Mouse (Mus musculus): ENCODE measurements around the gene Cyp2g1.
A peak's percentile ranks its signal among the peaks of the same experiment; 100 is the strongest.
"Not testable (repeated sequence)": the region's sequence is repeated elsewhere in the genome, so short reads cannot be mapped to it uniquely, and the experiment has no call there.

Cyp2g1 gene

DNA sequence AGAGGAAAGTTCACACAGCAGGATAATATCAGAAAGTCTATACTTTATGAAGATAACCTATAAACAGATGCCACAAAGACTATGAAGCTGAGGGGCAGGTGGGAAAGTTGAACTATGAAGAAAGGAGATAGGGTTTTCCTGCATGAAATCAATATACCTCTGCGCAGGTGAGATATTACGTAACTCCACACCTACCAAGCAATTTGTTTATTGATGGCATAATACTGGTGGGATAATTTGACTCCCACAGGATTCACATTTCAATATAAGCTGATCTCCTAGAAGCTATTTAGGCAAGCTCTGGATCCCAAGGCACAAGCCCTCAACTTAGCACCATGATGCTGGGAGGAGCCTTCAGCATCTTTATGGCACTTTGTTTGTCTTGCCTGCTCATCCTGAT lies at the start of gene Cyp2g1:
Gene Cyp2g1 (plus strand): TSS at position 301 of the 400 bp plus-strand sequence.
- no peak for DNase-seq (ENCODE audit: low spot score in 2 of 2)

DNA sequence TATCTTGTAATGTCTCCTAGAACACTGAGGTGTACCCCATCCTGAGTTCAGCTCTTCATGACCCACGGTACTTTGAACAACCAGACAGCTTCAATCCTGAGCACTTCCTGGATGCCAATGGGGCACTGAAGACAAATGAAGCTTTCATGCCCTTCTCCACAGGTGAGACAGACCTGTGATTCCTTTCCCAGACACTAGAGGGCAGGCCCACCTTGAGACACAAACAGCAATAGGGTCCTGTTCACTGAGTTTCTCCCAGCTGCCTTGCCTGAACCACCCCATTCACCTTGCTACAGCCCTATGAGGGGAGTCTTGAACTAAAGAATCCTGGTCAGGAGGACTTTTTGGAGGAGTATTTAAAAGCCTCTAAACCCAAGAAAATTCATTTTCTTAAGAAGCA lies 41.6 kb upstream of the Cyp2g1 start:
- DNase-seq (ENCODE audit: low spot score in 2 of 2) = no peak

DNA sequence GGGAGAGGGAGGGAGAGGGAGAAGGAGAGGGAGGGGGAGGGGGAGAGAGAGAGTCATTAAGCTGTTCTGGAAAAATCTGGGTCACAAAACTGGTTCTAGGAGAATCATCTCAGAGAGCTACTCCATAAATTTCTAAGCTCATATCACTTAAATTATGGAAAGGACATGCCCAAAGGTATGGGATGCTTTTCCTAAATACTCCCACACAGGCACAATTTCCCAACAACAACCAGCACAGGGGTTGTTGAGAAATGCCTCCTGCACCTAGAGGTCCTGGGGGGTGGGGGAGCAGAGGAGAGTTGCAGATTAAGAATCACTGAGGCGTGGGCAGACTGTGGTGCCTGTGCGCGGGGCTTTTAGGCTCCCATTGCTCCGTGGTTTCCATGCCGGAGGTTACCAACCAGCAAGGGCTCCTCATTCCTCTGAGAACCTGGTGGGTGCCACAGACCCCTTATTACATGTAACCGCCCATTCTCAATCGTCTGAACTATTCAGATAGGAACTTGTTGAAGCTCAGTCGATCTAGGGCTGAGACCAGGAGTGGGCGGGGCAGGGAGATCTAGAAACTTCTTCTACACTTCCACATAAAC lies 38.7 kb upstream of the Cyp2g1 start:
- no peak for DNase-seq (ENCODE audit: low spot score in 2 of 2)

DNA sequence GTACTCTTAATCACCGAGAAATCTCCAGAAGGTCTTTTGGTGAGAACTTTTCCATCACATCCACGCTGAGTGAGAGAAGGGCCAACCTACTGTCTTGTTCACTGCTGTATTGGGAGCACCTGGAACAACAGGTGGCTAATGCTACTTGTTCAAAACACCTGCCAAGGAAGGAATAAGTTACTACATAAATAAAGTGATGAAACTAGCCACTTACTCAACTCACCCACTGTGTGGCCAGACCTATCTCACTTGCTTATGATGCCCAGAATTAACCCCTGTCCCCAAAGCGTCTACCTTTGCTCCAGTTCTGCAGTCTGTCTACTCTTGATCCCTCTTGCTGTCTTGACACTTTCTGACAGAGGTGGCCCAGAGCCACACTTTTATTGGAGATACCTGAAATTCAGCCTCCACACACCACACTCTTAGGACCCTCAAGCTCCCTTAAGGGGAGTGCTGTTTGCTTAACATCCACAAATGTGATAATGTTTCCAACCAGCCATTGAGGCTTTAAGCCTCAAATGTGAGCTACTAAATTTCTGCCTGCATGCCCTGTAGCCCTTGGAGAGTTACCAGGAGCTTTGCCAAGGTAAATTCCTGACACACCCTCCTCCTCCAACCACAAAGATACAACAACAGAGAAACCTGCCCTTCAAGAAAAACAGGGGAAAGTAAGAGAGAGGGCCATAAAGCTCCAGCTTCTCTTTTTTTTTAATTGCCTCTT lies 35.7 kb upstream of the Cyp2g1 start:
- DNase-seq (ENCODE audit: low spot score in 2 of 2) = peak in 1 of 2 experiments; percentile 35

DNA sequence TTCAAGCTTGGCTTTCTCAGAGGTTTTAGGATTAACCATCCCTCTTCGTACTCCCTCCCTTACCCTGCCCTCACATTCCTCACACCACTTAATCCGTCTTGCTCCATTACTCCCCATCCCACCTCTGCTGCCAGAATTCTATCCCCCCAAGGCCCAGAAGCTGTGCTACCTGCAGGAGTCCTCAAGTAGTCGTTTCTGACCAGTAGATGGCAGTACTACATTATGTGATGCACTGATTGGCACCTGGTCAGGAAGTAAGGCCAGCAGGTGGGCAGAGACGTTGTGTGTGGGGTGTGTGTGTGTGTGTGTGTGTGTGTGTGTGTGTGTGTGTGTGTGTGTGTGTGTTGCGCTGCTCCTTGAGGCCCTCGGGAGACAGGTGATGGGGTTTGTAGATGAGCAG lies 32.8 kb upstream of the Cyp2g1 start:
- no peak for DNase-seq (ENCODE audit: low spot score in 2 of 2)

DNA sequence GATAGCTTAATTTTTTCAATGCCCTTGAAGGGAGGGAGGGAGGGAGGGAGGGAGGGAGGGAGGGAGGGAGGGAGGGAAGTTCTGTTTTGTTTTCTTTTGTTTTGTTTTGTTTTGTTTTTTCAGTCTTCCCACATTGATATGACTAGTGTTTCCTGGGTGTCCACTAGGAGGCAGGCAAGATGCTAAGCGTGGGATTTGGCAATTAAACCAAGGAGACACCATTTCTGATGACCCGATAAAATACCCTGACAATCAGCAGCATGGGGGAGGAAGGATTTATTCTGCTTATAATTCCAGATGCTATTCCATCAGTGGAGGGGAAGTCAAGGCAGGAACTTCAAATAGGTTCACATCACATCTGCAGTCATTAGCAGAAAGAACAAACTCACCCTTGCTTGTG lies 30.9 kb upstream of the Cyp2g1 start:
- no peak for DNase-seq (ENCODE audit: low spot score in 2 of 2)

DNA sequence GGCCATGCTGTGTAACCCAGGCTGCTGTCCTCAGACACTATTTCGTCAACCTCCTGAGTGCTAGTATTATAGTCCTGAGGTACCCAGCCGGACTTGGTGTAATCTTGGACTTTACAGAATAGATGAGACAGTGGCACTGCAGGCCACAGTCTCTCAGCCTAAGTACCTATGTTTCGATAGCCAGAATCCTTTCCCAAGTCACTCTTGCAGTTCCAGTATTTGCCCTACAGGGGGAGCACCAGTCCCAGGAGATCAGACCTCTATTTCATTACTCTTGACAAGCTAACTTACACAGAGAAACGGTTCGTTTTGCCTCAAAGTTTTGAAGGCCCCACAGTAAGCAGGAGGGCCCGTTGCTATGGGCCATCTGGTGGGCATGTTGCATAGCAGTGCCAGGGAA lies 30.2 kb upstream of the Cyp2g1 start:
- DNase-seq (ENCODE audit: low spot score in 2 of 2) = peak in 1 of 2 experiments; percentile 44

DNA sequence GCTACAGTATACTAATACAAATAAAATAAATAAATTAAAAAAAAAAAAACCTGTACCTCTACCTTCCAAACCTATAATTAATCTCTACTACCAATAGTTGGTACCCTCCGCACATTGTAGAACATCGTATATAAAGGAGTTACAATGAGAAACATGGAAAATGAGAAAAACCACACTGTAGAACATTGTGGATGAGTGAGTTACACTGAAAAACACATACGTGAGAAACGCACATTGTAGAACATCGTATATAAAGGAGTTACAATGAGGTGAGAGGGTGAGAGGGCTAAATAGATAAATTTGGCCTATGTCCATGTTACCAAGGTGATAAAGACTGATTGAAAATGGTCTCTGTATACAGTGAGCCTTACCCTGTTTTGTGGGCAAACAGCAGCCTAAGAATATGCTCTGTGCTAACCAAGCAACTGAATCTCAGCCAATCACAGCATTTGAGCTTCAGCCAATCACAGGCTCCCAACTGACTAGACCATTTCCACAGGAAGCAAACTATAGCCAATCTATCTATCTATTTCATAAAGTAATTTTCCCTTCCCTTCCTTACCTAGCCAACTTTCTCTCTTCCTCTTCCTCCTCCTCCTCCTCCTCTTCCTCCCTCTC lies 28.8 kb upstream of the Cyp2g1 start:
- DNase-seq (ENCODE audit: low spot score in 2 of 2) = no peak

DNA sequence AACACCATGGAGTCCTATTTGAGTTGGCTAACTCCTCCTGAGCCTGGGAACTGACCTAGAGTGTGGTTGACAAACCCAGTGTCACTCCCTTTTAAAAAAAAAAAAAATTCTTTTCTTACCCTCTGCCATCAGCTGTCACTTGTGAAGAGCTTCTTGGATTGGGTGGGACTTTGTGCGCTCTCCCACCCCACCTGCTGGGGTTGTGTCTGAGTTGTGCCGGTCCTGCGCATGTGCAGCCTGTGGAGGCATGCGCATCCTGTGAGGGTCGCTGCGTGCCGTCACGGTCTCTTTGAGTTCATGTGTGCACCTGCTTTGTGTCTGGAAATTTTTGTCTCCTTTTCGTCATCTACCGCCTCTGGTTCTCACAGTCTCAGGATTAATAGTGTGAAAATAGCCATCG lies 28.2 kb upstream of the Cyp2g1 start:
- DNase-seq (ENCODE audit: low spot score in 2 of 2) = no peak

DNA sequence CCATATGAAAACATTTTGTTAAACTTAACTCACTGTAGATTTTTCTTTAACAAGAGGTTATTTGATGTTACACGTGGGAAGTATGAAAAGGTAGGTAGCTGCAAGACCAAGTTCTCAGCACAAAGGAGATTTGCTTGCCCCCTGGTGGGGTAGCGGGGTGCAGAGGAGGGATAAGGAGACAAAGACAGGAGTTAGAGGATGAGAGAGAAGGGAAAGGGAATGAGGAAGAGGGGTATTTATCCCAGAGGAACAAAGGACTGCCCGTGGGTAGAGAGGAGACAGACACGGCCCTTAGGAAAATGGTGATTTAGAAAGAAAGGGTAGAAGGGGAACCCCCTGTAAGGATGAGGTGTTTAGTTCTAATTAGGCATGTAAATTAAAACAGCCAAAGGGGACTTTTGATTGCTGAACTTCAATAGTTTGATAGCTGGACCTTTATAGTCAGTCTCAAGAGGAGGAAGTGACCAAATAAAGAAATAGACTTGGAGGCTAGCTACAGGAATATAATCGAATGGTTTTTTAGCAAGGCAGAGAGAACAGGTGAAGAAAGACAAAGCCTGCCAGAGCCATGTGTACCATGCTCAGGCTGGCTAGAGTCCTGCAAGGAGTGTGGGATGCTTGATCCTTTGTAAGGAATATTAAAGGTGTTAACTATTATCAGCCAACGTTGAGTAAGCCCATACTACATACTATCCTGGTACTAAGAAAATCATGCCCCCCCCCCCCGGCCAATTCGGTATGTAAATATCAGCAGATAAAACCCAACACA lies 27.5 kb upstream of the Cyp2g1 start:
- no peak for DNase-seq (ENCODE audit: low spot score in 2 of 2)

DNA sequence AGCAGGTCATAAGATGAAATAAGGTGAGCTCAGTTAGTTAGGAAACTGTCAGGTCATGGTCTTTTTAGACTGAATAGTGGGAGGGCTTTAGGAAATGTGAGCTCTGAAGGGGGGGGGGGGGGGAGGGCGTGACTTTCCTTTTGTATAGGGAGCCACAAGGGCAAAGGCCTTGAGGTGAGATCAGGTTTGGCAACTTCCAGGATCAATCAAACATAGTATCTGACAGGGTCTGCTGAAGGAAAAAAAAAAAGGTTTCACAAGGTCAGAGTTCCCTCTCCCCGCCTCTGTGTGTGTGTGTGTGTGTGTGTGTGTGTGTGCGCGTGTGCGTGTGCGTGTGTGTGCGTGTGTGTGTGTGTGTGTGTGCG lies 26.9 kb upstream of the Cyp2g1 start:
- no peak for DNase-seq (ENCODE audit: low spot score in 2 of 2)

DNA sequence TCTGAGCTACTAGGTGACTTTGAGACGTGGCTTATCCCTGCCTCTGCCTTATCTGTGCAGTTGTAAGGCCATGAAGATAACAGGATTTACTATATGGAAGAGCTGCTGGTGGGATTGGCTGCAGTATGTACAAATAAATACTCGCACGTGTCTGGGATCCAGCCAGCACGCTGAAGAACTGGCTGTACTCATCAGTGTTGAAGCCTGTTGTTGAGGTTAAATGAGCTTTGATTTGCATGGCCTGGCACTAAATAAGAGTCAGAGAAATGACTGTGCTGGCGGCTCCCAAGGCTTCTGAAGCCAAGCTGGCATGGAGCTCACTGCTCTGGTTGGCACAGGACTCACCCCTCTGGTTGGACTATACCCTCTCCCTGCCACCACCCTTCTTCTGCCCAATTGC lies 25.5 kb upstream of the Cyp2g1 start:
- peak in 1 of 2 experiments; percentile 42 for DNase-seq (ENCODE audit: low spot score in 2 of 2)

DNA sequence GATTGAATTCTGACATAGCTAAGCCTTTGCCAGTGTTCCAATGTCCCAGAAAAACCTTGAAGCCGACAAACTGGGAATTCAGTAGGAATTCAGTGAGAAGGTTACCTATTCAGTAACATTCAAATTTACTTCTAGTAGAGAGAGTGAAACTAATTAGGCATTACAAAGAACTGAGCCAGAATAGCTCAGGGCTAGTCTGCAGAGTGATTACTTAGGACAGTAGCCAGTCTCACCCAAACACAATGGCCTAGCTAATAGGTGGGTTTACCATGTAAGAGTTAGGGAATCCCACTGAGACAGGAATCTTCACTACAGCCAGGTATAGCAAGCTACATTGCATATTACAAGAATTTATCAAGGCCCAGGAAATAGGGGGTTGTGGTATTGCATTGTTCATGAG lies 22.7 kb upstream of the Cyp2g1 start:
- DNase-seq (ENCODE audit: low spot score in 2 of 2) = not testable (repeated sequence)

DNA sequence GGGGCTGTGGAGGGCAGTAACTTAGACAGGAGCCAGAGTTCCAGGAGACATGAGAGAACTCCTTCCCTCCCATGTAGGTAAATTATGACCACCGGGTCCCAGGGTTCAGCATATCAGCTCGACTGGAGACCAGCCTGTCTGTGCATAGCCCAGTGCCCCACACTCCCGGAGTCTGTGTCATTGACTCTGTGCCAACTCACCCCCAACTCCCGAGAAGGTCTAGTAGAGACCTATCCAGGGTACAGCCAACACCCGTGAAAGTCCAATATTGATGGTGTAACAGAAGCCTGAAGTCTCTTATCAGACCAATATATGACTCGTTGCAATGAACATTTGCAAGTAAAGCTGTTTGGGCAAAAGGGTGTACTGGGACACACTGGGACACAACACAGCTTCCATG lies 18.7 kb upstream of the Cyp2g1 start:
- DNase-seq (ENCODE audit: low spot score in 2 of 2) = no peak

DNA sequence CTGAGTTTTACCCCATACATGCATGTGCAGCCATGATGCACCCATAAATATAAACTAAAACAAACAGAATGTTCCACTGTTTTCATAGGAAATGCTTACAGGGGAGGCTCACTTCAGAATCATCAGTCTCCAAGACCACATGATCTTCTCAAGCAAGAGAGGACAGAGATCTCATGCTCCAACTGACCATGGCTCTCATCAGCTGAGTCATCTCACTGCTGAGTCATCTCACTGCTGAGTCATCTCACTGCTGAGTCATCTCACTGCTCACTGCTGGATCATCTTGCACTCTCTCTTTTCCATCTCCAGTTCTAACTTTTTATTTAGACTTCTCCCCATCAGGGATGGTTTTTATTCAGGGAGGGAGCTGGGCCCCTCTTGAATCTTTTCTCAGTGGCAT lies 8.6 kb upstream of the Cyp2g1 start:
- DNase-seq (ENCODE audit: low spot score in 2 of 2) = no peak

DNA sequence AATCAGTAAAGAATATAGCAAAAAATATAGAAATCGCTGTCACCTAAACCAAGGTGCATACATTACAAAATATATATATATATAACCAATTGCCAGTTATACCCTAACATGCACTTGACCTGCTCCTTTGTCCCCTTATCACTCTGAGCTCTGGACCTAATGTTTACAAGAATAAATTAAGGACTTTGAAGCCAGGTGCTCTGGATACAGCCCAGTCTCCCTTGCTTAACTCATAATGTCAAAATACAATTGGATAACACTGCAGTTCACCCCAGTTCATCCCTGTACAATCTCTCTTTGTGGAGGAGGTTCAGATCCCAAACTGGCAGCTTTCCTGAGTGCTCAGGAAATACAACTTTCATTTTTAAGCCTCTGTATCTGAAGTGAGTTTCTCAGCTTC lies 7.7 kb upstream of the Cyp2g1 start:
- DNase-seq (ENCODE audit: low spot score in 2 of 2) = no peak

DNA sequence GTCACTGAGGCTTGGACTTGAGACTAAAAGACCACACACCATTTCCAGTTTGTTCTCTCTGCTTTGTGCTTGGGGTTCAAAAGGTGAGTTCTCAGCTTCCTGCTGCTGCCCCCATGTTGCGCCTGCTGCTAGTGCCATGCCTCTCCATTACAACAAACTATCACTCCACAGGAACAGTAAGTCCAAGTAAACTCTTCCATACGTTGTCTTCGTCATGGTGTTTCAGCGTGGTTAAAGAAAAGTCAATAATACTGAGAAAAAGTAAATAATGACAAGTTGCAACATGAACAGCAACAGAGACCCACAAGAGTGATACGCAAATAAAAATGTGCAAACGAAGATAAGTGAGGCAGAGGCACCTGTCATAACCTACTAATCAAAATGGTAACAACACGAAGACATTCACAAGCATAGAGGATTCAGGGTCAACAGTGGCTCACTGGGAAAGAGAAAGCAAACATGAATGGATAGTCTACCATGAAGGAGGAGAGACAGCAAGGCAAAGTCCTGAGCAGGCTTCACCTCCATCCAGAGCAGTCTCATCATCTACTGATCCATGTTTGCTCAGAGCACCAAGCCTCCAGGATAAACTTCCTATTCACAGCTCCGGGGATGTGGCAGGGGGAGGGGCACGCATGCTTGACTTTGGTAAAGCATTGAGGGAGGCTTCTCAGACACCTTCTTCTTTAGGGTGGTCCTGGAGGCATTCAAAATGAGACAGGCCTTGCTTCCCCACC lies 23.0 kb downstream of the Cyp2g1 start:
- DNase-seq (ENCODE audit: low spot score in 2 of 2) = not testable (repeated sequence)

DNA sequence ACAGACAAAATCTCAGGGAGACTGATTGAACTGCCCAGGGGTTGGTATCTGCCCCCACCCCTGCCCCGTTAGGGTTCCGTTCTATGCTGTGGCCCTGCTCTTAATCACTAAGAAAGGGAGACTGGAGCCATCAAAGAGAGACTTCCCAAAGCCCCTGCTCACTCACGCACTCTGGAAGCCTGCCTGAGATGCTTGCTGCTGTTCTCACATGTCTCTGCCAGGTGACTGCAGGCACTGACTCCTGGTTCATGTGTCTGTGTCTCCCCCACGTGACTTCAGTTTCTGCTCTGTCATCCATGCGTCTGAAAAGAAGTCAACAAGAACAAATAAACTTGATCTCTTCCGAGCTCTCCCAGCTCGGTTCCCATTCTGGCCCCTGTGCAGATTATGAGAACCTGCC lies 24.0 kb downstream of the Cyp2g1 start:
- DNase-seq (ENCODE audit: low spot score in 2 of 2) = not testable (repeated sequence)

DNA sequence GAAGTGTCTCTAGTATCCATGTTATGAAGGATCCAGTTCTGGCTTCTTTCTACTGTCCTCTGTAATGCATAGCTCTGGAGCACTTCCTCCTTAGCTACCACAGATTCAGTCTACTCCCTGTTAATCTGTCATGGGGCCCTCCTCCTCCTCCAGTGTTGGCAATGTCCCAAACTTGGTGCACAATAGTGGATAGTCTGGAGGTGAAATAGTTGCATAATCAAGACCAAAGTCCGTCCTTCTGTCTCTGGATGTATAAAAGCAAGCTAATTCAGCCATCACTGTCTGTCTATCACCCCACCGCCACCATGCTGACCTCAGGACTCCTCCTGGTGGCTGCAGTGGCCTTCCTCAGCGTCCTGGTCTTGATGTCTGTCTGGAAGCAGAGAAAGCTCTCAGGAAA lies 26.4 kb downstream of the Cyp2g1 start, which contains the start of gene Cyp2a5:
Gene Cyp2a5 (plus strand): TSS at position 247 of the 400 bp plus-strand sequence.
- DNase-seq (ENCODE audit: low spot score in 2 of 2) = not testable (repeated sequence)

DNA sequence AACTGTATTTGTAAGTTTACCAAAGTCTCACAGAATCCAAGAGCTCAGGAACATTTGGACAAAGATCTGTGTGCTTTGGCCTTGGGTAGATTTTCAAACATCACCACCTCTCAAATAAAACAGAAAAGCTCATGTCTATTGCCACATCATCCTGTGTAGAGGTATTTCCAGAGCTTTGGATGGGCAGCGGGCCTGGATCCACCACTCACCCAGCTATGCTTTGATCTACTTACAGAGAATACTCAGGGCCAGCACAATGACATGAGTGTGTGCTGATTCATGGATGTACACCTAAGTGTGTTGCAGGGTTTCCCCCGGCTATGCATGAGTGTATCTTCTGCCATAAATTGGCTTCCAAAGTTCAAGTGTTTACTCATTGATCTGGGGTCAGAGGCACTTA lies 34.7 kb downstream of the Cyp2g1 start:
- DNase-seq (ENCODE audit: low spot score in 2 of 2) = not testable (repeated sequence)

DNA sequence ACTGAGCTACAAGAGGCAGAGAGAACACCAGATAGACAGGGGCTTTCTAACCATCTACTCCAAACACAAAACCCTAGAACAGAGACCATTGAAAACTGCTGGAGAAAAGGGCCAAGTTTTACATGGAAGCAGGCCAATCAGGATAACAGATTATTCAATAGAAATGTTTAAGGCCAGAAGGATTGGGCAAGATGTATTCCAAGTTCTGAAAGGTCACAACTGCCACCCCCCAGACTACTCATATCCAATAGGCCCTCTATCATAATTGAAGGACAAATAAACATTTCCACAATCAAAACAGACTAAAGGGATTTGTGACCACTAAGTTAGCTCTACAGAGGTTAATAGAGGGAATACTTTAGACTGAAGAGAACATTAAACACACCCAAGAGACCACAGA lies 41.4 kb downstream of the Cyp2g1 start:
- DNase-seq (ENCODE audit: low spot score in 2 of 2) = not testable (repeated sequence)

Measured in urinary bladder, adult 18-20 months (tissue).